Mouse (Mus musculus) v-Abl transformed pro-B cells (cell line): ENCODE data around the gene Tnn.

Source experiments
- in situ Hi-C, 2 experiments: fragments of 400-800 bp; cut with MboI; formaldehyde crosslinking; loops; one replicate each; pipeline ENCODE4 v1.15.1; 2025; ENCODE audit not compliant: unreplicated experiment in 2 of 2

Tnn gene

DNA sequence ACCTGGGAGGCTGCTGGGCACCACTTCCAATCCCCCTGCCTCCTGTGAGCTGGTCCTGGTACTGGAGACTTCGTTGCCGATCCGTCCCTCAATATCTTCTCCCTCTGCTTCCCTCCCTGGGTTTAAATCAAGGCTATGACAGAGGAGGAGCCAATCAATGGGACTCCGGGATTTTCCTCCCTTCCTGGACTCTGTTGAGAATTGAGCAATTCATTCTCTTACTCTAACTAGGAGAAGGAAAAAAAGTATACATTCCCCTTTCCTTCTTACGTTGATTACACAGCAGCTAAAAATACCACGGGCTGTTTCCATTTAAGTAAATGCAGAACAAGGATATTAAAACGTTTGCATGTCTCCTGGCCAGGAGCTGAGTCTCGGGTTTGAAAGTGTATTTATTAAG is at the start of gene Tnn:
Gene Tnn (minus strand): TSS at position 101 of the 400 bp plus-strand sequence.
- in situ Hi-C loops: no loop called here

DNA sequence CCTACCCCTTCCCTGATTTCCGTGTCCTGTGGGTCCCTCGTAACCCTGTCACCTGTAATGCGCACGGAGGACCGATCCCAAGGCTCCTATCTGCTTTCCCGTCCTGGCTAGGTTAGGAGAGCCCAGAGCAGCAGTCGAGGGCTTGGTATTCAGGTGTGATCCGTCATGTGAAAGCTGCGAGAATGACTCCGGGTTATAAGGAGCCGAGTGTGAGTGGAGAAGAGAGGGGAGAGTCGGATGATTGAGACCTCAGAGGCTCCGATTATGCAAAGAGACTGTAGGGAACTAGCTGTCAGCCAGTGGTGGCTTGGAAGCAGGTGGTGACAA is 41.9 kb upstream of the Tnn start:
- in situ Hi-C loops: loop anchor here (5.0 to 25.0 kb wide), 6 partner anchors 180 to 1542 kb away; no protein-coding TSS in a partner anchor

DNA sequence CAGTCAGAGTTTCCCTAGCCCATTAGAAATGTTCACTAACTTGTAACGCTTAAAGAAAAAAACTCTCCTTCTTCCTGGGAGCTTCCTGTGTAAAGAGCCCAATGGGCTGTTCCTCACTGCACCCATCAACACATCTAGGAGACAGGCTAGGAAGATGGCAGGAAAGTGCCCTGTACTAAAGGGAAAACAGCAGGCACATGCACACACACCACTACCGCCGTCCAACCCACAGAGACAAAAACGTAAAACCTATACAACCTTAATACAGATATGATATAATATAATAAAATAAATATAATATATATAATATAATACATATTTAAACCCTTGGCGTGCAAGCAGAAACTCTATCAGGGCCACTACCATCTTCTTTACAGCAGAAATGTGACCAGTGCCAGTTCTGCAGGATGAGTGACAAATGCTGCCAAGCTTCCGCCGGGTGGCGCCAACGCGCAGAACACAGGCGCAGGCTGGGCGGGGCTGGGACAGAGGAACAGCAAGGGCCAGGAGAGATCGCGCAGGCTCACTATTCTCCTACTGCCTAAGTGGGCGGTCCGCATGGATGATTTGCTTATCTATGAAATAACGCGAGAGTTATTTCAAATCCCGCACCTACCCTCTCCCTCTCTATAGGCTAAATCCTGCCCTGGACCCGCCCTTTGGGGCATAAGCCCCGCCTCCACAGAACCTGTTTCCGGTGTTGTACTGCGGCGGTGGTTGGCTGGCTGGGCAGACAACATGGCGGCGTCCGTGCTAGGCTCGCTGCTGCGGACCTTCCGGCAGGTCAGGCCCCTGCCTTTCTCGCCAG is 41.4 kb upstream of the Tnn start, which contains the start of gene Mrps14:
Gene Mrps14 (plus strand): TSS at position 687 of the 808 bp plus-strand sequence.
- in situ Hi-C loops: loop anchor here (5.0 to 25.0 kb wide), 8 partner anchors 180 to 1543 kb away; no protein-coding TSS in a partner anchor

DNA sequence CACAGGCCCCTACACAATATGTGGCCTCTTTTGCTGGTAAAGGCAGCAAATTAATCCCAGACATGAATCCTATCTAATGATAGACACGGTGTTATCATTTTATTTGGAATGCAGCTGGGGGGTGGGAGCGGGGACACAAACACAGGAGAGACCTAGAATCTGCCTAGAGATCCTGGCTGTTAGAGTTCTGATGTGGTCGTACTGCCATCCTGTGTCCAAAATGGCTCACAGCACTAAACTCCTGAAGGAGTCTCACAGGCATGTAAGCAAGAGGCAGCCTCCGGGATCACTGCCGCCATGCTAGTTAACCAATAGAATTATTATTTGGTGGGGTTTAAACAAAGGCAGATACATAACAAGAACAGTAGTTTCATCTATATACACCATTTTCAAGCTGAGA is 31.1 kb upstream of the Tnn start:
- in situ Hi-C loops: loop anchor here (5.0 to 25.0 kb wide), 8 partner anchors 280 to 1553 kb away; no protein-coding TSS in a partner anchor

DNA sequence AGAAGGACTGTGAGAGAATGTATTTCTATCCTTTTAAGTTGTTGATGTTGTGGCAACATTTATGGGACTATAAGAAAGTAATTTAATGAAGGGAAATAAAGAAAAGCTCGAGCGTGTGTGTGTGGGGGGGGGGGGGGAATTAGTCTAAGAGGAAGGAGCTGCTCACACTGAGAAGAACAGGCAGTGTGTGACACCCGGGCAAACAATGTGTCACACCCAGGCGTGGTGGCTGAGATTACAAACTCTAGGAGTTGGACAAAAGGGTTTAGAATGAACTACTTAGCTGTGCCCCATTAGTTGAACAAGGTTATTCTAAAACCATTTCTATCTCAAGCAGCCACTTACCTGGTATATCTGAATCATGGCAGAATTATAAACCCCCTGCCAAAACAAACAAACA is 27.8 kb upstream of the Tnn start:
- in situ Hi-C loops: loop anchor here (5.0 to 25.0 kb wide), 8 partner anchors 276 to 1556 kb away; no protein-coding TSS in a partner anchor

DNA sequence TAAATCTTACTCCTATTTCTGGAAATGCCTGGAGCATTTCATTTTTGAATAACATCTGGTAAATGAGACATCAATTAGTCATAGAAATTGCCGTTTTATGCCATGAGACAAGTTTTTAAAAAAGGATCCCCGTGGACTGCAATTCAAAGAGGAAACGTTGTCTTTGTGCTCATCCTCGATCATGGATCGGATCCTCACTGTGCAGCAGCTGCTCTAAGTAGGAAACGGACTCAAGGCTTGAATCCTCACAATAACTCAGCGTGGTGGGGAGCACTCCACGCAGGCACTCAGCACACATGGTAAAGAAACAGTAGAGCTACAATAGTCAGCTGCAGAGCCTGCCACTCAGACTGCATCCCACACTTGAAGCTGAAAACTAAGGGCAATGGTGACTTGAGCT is 23.5 kb upstream of the Tnn start:
- in situ Hi-C loops: loop anchor here (5.0 to 25.0 kb wide), 5 partner anchors 385 to 1560 kb away; no protein-coding TSS in a partner anchor

DNA sequence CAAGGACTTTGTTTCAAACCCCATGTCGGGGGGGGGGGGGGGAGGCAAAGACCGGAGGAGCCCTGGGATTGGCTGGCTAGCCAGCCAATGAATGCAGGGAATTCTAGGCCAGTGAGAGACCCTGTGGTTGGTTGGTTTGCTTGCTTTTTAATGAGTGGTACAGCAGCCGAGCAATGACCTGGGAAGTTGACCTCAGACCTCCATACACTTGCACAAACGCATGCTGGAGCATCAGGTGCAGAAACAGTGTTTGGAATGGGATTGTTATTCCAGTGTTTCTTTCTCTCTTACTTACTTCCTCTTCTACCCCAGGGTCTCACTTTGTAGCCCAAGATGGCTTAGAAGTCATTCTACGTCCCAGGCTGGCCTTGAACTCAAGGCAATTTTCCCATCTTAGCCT is 13.2 kb upstream of the Tnn start:
- in situ Hi-C loops: no loop called here

DNA sequence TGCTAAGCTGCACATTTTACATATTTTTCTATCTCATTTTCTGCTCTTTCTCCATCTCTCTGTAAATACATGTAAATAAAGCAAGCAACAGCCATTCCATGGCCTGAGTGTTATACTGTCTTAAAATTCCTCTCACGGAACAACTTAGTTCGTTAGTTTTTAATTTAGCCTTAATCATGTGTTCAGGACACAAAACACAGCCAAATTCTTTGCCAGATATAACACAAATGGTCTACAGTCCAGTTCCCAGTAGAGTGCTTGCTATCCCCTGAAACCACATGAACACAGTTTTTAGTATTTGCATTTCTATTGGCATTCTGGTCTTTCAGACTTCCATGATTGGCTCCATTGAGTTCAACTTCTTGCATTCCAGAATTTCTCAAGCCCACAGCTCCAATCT is 4.8 kb upstream of the Tnn start:
- in situ Hi-C loops: no loop called here

DNA sequence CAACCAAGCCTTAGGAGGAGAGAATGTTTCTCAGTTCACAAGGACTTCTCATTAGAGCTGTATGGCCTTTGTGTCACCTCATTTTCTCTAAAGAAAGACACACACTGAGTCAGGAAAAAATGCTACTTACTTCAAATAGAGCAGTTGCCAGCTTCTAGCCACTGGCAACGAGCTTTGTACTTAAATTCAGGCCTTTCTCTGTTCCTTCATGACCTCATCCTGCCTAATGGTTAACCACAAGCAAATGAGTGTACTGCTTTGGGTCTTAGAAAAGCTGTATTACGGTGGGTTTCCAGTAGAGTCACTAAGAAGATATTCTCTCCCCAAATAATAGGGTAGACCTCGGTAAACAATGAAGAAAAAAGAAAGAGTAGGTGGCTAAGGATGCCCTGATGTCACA is 2.7 kb downstream of the Tnn start:
- in situ Hi-C loops: no loop called here

DNA sequence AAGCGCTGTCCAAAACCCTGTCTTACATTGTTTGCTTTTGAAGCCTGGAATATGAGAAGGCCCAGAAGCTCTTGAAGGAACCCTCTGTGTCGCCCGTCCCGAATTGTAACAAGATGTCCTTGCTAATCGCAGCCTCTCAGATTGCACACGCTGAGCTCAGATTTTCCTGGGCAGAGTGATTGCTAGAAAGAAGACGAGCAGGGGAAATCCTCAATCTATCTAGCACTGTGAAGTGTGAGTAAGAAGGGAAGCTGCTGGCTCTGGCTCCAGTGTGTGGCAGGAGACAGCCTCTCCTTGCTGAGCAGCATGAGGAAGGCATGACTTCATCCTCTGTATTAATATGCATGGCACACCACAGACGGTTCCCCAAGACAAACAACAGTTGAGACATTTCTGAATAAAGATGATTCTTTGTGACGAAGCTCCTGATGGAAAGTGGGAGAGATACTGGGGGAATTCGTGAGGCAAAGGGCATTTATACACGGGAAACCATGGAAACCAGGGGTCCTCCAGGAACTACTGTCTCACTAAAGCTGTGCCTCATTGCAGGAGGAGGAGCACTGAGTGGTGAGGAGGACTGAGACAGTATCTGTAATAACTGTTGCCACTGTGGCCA is 4.0 kb downstream of the Tnn start:
- in situ Hi-C loops: no loop called here

DNA sequence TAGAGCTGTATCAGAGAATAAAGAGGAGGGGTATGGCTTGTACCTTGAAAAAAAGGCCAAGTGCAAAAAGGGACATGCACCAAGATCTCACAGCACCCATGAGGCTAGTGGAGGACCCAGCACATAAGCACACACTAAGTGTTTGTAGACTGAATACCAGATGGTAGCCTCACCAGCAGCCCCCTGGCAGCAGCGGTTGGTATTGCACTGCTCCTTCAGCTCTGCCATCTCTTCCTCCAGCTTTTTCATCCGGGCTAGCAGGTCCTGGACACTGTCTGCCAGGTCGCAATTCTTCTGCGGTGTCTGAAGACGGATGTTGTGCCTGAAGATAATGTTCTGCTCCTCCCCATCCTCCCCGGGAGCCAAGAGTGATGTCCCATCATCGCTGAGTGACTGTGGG is 6.1 kb downstream of the Tnn start:
- in situ Hi-C loops: no loop called here

DNA sequence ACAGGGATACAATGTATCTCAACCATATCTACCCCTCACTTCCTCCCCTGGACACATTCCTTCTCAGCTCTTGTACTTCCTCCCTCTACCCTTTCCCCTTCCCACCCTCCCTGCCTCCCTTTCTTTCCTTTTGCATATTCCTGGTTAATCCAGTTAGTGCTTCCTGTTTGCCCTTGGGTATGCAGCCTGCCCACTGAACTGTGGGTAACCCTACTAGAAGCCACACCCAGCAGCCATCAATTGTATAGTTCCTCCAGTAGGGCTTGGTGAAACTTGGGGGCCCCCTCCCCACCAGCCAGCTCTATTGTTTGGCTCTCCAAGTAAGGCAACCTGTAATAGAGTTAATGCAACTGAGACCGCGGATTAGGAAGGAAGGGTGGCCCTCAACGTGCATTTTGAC is 7.8 kb downstream of the Tnn start:
- in situ Hi-C loops: no loop called here

DNA sequence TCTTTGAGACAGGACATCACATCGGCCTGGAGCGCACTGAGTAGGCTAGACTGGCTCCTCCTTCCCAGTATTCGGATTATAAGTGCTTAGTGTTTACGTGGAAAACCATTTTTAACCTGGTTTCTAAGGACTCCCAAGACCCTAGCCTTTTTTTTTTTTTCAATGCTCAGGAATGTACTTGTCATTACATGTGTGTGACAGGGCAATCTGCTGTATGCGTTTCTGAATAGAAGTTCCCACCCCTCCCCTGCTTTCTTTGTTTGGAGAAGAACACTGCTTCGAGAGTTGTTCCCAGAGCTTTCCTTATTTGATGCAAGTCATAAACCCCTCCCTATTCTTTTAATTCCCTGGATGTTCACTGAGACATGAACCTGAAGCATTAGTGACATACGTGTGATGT is 9.0 kb downstream of the Tnn start:
- in situ Hi-C loops: no loop called here

DNA sequence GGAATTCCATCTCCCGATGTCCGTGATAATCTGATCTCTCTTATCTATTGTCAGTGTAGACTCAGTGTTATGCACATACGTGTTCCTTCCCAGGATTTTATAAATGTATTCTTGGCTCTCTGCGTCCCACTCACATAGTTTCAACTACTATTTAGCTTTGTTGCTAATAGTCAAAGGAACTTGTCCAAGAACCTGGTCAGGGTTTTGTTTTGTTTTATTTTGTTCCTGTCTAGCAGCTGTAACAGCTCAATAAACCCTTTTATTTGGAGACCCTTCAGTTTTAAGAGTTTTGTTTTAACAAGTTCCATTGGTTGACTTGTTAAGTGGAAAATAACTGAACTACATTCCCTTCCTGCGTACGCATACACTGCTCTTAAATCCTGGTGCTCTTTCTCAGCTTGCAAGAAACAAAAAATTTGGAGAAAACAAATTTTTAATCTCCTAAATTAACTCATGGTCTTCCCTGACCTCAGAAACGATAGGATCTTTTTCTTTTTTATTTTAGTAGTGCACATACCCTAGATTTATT is 17.0 kb downstream of the Tnn start:
- in situ Hi-C loops: no loop called here

DNA sequence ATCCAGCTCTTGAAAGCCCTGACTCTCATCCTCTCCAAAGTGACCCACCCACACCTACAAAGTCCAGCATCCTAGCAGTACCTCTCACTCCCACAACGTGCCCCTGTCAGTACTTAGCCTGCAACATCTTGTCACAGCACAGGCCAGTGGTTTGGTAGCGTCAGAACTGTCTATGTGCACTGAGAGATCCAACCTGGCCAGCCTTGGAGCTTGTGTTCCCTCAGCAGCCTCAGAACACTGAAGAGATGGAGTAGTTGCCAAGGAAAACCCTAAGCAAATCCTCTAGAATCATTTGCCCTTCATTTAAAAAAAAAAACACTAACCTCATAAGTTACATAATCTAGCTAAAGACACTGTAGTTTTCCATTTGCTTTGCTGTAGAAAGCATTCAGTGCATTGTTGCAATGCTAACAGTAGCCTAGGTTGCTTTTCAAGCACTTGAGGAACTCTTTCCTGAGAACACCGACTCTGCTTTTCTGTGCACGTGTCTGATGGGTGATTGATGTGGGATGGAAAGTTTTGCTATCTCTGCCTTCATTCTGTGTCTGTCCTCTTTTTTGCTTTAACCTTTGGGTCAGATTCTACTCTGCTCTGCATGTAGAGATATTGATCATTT is 19.8 kb downstream of the Tnn start:
- in situ Hi-C loops: no loop called here

DNA sequence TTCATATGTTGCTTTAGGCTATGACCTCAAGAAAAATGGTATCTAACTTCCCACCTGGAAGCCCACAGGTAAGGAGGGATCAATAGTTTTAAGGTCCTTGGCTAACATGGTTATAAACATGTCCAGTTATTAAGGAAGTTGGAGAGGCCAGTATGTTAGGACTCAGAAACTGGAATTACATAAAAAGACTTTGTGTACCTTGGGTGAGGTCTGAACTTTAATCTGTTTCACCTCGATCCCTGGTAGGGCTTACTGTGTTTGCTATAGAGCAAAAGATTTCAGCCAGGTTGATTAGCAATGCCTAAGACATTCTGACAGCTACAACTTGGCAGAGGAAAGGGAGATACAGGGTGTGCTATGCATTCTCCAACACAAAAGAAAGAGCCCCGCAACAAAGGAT is 29.4 kb downstream of the Tnn start:
- in situ Hi-C loops: no loop called here

DNA sequence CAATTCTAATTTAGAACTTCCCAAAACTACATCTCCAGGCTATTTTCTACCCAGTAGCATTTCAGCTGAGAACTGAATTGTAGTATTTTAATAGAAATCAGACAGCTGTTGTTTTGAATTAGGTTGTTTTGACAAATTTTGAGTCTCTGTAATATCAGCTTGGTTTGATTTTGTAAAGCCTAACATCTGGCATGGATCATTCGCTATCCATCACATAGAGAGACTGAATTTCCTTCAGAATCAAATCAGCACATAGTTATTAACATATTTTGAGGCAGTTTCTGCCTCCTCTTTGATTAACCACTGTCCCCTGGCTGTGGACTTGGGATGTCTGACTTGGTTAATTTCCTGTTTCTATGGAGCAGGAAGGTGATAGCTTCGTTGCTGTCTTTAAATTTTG is 44.8 kb downstream of the Tnn start:
- in situ Hi-C loops: no loop called here

DNA sequence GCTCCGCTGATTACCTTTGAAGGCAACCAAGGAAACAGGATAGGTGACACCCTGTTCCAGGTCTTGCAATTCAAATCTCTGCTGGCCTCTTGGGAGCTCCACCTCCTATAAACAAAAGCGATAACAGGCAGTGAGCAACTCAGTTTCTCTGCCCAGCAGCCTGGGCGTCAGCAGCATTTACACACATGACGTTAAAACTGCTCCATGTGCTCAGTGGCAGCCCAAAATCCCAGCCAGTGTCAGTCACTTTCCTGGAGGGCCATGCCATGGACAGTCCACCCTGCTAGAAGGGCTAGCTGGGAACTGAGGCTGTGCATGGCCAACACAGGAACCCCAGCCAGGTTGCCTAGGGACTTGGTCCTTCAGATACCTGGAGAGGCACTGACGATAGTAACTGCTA is 48.0 kb downstream of the Tnn start:
- in situ Hi-C loops: no loop called here

DNA sequence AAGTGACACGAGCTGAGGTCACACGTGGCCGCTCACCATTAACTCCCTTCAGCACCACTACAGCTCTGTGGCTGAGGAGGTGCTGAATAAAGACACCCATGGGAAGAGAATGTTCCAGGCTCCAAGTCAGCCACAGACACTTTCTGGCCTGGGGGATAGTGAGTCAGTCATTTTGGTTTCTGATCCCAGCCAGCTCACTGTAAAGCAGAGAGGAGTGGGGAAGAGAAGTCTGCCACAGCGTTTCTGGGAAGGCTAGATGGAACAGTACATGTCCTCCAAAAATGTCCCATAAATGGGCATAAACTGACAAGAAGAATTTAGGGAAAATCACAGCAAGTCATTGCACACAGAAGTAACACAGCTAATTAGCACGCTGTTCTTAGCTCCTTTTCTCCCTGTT is 52.4 kb downstream of the Tnn start:
- in situ Hi-C loops: no loop called here

DNA sequence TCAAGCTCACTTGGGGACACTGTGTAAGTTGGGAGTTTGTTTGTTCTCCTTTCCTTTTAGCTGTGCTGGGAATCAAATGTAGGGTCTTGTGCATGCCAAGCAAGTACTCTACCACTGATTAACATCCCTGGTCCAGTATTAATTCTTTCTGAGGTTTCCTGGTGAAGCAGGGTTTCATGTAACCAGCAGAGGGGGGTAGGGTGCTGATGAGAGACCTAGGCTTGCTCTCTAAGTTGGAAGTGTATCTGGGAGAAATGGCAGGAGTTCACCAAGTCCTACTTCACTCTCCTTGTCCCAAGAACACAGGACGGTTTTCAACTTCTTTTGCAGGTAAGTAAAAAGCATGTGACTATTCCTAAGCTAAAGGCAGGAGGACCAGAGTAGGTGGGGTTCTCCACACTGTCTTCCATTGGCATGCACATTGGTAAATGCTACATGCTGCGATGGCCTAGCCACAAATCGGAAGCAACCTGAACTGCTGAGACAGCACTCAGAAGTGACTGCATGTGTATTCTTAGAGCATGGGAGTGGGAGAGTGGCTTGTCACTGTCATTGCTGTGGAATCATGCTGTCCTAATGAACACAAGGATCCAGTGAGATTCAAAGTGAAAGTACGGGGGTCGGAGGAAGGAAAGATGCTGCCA is 53.6 kb downstream of the Tnn start:
- in situ Hi-C loops: loop anchor here (25.0 kb wide), 2 partner anchors 587 to 812 kb away; partner anchors contain the start of gene Tnr (in 1 of the 2)

DNA sequence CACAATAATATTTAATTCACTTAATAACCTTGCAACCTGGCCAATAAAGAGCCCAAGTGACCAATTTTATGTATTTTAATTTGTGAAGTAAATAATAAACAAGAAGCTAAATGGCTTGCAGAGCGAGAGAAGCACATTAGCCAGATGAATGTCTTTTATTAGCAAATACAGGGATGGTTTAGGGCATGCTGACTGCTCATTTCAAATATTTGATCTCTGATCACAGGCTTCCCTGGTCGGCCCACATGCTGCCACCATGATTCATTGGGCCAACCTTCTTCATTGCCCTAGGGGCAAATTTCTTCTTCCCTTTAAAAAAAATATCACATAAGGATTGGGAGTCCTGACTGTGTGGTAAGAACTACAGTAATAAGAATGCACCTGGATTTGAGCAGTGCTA is 66.7 kb downstream of the Tnn start:
- in situ Hi-C loops: loop anchor here (5.0 to 25.0 kb wide), 7 partner anchors 542 to 1412 kb away; partner anchors contain the start of gene Tnr (in 1 of the 2)
